Mouse (Mus musculus): Measurements from ENCODE around the gene Chil1. TPM values are rescaled to one million over a fixed set of nuclear protein-coding genes. Genes with fewer than 3 reads are reported as not detected.

Chil1 gene
- total RNA-seq, 1 experiment = 0.98 TPM

DNA sequence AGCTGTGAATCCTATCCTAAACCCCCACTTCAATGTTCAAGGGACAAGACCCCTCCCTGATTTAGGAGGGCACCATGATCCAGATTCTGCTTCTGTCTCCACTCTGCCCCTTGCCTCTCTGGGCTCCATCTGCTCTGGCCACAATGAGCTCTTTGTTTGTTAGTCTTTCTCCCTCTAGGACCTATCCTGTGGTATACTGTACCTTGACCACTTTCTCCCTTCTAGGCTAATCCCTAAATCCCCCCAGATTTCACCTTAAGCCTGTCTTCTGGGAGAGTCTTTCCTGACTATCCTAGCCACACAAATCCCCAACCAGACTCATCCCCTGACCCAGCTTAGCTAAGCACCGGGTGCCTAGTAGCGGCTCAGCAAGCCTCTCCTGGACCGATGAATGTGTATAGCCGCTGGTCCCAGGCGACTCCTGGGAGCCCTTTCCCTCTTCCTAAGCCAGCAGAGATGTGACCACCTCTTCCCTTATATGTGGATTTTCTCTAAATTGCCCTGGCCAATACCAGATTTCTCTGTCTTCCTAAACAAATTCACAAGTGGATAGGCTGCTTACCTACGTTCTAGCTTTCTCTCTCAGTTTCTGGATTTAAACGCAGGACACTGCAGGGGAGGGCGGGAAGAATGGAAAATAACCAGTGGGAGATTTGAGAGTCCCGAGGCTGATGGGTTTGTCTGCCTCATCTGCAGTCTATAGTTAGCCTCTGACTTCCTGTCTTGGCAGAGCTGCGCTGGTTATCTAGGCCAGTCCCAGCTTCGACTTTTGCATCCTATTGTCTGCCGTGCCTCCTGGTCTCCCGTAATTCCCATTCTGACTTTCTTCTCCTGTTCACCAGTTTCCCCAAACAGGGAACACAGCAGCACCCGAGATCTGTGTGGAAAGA, 14.3 kb upstream of the Chil1 start:
- in situ Hi-C loops (cut with MboI; ENCODE audit: low sequenced_read_pairs in 2 of 2, unreplicated experiment in 2 of 2) = no loop called here
- no peak for TF ChIP-seq HCFC1 (IDR thresholded peaks at IDR 0.05; ENCODE audit: borderline replicate concordance, insufficient read depth, low read length)
- TF ChIP-seq MAFK (IDR thresholded peaks at IDR 0.05; ENCODE audit: insufficient read depth, low read depth, low read length) = no peak
- TF ChIP-seq ZNF384 (IDR thresholded peaks at IDR 0.05; ENCODE audit: low read depth, low read length) = no peak
- TF ChIP-seq CHD2 (IDR thresholded peaks at IDR 0.05; ENCODE audit: low read depth, low read length) = no peak
- TF ChIP-seq ZC3H11A (IDR thresholded peaks at IDR 0.05; ENCODE audit: borderline replicate concordance, low read depth, low read length) = no peak
- no peak overlapping the region for H3K4me3 ChIP-seq (ENCODE audit: insufficient read depth in 1 of 2, low read depth in 1 of 2, low read length in 2 of 2, poor library complexity in 1 of 2, severe bottlenecking in 1 of 2)
- DNase-seq (ENCODE audit: low read depth, low spot score) = no peak
- H3K36me3 ChIP-seq (ENCODE audit: control insufficient read depth, insufficient read depth, low read length, poor library complexity, severe bottlenecking) = no peaks in the 10 kb centered on the region
- H3K27ac ChIP-seq (ENCODE audit: insufficient read depth, low read depth, low read length, poor library complexity, severe bottlenecking) = no peak overlapping the region
- H3K9me3 ChIP-seq (ENCODE audit: control insufficient read depth, insufficient read depth, low read depth, low read length) = no peaks in the 10 kb centered on the region
- no peaks in the 10 kb centered on the region for H3K4me1 ChIP-seq (ENCODE audit: control insufficient read depth in 2 of 2, insufficient read depth in 2 of 2, low read length in 2 of 2, poor library complexity in 1 of 2)
- H3K9ac ChIP-seq (ENCODE audit: insufficient read depth, low read depth, low read length, poor library complexity, severe bottlenecking) = no peak overlapping the region

DNA sequence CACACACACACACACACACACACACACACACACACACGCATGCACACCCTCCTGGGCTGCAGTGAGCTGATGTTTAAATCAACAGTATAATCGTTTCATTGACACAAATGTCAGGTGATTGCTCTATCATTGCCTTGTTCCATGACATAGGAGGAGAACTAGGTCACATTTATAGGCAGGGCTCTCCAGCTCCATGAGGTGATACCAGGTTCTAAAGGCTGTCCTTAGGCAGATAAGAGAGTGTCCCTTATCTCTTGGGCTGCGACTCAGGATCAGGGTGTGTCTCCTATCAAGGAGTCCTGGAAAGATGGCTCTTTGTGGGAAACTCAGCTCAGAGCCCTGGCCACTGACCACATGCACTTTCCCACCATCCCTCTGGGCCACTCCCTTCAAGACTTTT, 13.4 kb upstream of the Chil1 start:
- Histone ChIP-seq H3K9me3 (ENCODE audit: control insufficient read depth, insufficient read depth, low read depth, low read length) (no peaks in the 10 kb centered on the region), H3K9ac (ENCODE audit: insufficient read depth, low read depth, low read length, poor library complexity, severe bottlenecking) (no peak overlapping the region), H3K36me3 (ENCODE audit: control insufficient read depth, insufficient read depth, low read length, poor library complexity, severe bottlenecking) (no peaks in the 10 kb centered on the region), H3K4me3 (ENCODE audit: insufficient read depth in 1 of 2, low read depth in 1 of 2, low read length in 2 of 2, poor library complexity in 1 of 2, severe bottlenecking in 1 of 2) (no peak overlapping the region), H3K27ac (ENCODE audit: insufficient read depth, low read depth, low read length, poor library complexity, severe bottlenecking) (no peak overlapping the region), H3K4me1 (ENCODE audit: control insufficient read depth in 2 of 2, insufficient read depth in 2 of 2, low read length in 2 of 2, poor library complexity in 1 of 2) (no peaks in the 10 kb centered on the region)
- DNase-seq (ENCODE audit: low read depth, low spot score) = no peak
- in situ Hi-C loops (cut with MboI; ENCODE audit: low sequenced_read_pairs in 2 of 2, unreplicated experiment in 2 of 2) = no loop called here
- TF ChIP-seq ZC3H11A (IDR thresholded peaks at IDR 0.05; ENCODE audit: borderline replicate concordance, low read depth, low read length) (no peak), CHD2 (IDR thresholded peaks at IDR 0.05; ENCODE audit: low read depth, low read length) (no peak), HCFC1 (IDR thresholded peaks at IDR 0.05; ENCODE audit: borderline replicate concordance, insufficient read depth, low read length) (no peak), ZNF384 (IDR thresholded peaks at IDR 0.05; ENCODE audit: low read depth, low read length) (no peak), MAFK (IDR thresholded peaks at IDR 0.05; ENCODE audit: insufficient read depth, low read depth, low read length) (no peak)

DNA sequence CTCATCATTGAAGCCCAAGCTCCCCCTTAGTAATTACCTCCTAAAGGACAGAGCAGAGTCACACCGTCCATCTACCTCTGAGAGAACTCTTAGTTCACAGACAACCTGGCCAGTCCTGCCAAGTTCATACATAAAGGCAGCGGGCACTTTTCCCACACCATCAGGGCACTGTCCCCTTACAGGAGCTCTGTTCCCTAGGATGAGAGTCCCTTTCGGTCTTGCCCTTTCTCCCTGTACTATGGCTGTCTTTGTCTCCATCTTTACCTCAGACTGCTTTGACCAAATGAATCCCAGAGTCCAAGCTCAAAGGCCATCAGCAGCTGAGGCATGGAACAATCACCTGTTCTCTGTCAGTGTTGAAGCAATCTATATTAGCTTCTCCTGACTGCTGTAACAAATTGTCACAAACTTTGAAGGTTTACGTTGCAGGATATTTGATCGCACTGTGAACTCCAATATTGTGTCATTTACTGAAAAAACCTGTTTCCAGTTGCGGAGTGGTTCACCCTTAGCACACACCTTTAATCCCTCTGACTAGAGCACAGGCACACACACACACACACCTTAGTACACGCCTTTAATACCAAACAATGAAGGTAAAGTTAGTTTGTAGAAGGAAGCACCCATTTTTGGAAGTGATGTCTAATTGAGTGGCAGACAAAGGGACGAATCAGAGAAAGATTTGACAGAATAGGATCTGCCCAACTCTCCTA, 12.8 kb upstream of the Chil1 start:
- TF ChIP-seq HCFC1 (IDR thresholded peaks at IDR 0.05; ENCODE audit: borderline replicate concordance, insufficient read depth, low read length) = no peak
- TF ChIP-seq ZC3H11A (IDR thresholded peaks at IDR 0.05; ENCODE audit: borderline replicate concordance, low read depth, low read length) = no peak
- TF ChIP-seq MAFK (IDR thresholded peaks at IDR 0.05; ENCODE audit: insufficient read depth, low read depth, low read length) = no peak
- TF ChIP-seq CHD2 (IDR thresholded peaks at IDR 0.05; ENCODE audit: low read depth, low read length) = no peak
- TF ChIP-seq ZNF384 (IDR thresholded peaks at IDR 0.05; ENCODE audit: low read depth, low read length) = no peak
- DNase-seq (ENCODE audit: low read depth, low spot score) = no peak
- Histone ChIP-seq H3K36me3 (ENCODE audit: control insufficient read depth, insufficient read depth, low read length, poor library complexity, severe bottlenecking) (no peaks in the 10 kb centered on the region), H3K4me1 (ENCODE audit: control insufficient read depth in 2 of 2, insufficient read depth in 2 of 2, low read length in 2 of 2, poor library complexity in 1 of 2) (no peaks in the 10 kb centered on the region), H3K4me3 (ENCODE audit: insufficient read depth in 1 of 2, low read depth in 1 of 2, low read length in 2 of 2, poor library complexity in 1 of 2, severe bottlenecking in 1 of 2) (no peak overlapping the region), H3K27ac (ENCODE audit: insufficient read depth, low read depth, low read length, poor library complexity, severe bottlenecking) (no peak overlapping the region), H3K9me3 (ENCODE audit: control insufficient read depth, insufficient read depth, low read depth, low read length) (no peaks in the 10 kb centered on the region), H3K9ac (ENCODE audit: insufficient read depth, low read depth, low read length, poor library complexity, severe bottlenecking) (no peak overlapping the region)
- in situ Hi-C loops (cut with MboI; ENCODE audit: low sequenced_read_pairs in 2 of 2, unreplicated experiment in 2 of 2) = no loop called here

DNA sequence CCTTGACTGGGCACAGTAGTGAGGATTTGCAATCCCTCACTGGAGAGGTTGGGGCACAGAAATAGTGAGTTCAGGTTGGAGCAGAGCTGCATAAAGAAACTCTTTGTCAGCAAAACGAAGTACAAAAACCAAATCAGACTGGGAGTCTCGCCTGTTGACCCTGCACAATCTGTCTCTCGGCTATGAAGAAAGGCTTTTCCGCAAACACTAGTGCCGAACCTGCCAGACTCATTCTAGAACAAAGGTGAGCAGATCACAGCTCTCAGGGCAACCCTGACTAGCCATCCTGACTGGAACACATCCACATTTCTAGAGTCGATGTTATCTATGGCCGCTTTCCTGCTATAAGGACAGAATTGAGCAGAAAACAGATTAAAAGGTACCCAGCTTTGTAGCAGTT, 8.9 kb upstream of the Chil1 start:
- H3K9ac ChIP-seq (ENCODE audit: insufficient read depth, low read depth, low read length, poor library complexity, severe bottlenecking) = no peak overlapping the region
- no peak for TF ChIP-seq HCFC1 (IDR thresholded peaks at IDR 0.05; ENCODE audit: borderline replicate concordance, insufficient read depth, low read length)
- no peak for TF ChIP-seq ZC3H11A (IDR thresholded peaks at IDR 0.05; ENCODE audit: borderline replicate concordance, low read depth, low read length)
- no peak for TF ChIP-seq ZNF384 (IDR thresholded peaks at IDR 0.05; ENCODE audit: low read depth, low read length)
- no peak for TF ChIP-seq CHD2 (IDR thresholded peaks at IDR 0.05; ENCODE audit: low read depth, low read length)
- TF ChIP-seq MAFK (IDR thresholded peaks at IDR 0.05; ENCODE audit: insufficient read depth, low read depth, low read length) = no peak
- H3K4me1 ChIP-seq (ENCODE audit: control insufficient read depth in 2 of 2, insufficient read depth in 2 of 2, low read length in 2 of 2, poor library complexity in 1 of 2) = 0 out of 4 replicates have a peak, but pooled peaks cover 0 to 2% of the 10 kb centered on the region in 2 experiments
- H3K9me3 ChIP-seq (ENCODE audit: control insufficient read depth, insufficient read depth, low read depth, low read length) = no peaks in the 10 kb centered on the region
- DNase-seq (ENCODE audit: low read depth, low spot score) = no peak
- no peak overlapping the region for H3K4me3 ChIP-seq (ENCODE audit: insufficient read depth in 1 of 2, low read depth in 1 of 2, low read length in 2 of 2, poor library complexity in 1 of 2, severe bottlenecking in 1 of 2)
- no peak overlapping the region for H3K27ac ChIP-seq (ENCODE audit: insufficient read depth, low read depth, low read length, poor library complexity, severe bottlenecking)
- no peaks in the 10 kb centered on the region for H3K36me3 ChIP-seq (ENCODE audit: control insufficient read depth, insufficient read depth, low read length, poor library complexity, severe bottlenecking)
- in situ Hi-C loops (cut with MboI; ENCODE audit: low sequenced_read_pairs in 2 of 2, unreplicated experiment in 2 of 2) = no loop called here

All from ES-E14 (cell line).